Mouse (Mus musculus) embryo, embryonic 11 days (tissue): Measurements from ENCODE around the gene Syne3.

Source experiments
- DNase-seq: peaks from one replicate; pipeline ENCODE4 v3.0.0-alpha.2; 2015

Gene Syne3

GRCm38 (mm10) chr12:104881518-104882060 is 128.0 kb downstream of the Syne3 start:
- no peak for DNase-seq

GRCm38 (mm10) chr12:104880367-104880766 is 129.2 kb downstream of the Syne3 start:
- DNase-seq: no peak
